Mouse (Mus musculus): ENCODE results near the gene BC025920.

DNA sequence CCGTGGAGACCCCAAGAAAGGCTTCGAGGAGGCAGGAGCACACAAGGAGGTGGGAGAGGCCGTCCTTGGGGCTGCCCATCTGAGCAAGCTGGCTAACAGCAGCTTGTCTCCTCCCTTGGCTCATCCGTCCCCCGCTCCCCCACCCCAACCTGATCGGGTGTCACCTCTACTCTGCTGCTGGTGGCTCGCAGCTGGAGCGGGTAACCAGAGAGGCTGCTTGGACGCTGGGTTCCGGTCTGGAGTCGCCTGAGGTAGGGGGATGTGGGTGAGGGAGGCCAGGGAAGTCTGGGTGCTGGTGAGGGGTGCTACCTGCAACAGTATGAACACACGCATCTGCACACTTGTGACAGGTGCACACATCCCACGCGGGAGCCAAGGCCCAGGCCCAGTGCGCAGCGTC lies 22.3 kb downstream of the BC025920 start, which contains the start of gene Ankrd24:
- TF ChIP-seq POLR2A (IDR thresholded peaks at IDR 0.05; ENCODE audit: borderline replicate concordance, insufficient read depth, low read length) = no peak
- no peak for TF ChIP-seq CTCF (IDR thresholded peaks at IDR 0.05; ENCODE audit: borderline replicate concordance, insufficient read depth, low read depth, low read length)

All from cerebellum, adult 2 months (tissue).